Mouse (Mus musculus) ES-E14 (cell line): ENCODE results near the gene Aif1. TPM values are rescaled to one million over a fixed set of nuclear protein-coding genes. Genes with fewer than 3 reads are reported as not detected.
A peak's percentile ranks its signal among the peaks of the same experiment; 100 is the strongest.

ENCODE experiments used
- DNase-seq: peaks from one replicate; pipeline ENCODE4 v3.0.0-alpha.2; 2013; ENCODE audit warnings: low read depth, low spot score
- H3K27ac ChIP-seq: 2 replicates; pipeline ENCODE4 v1.5.1; 2012; ENCODE audit warnings: low read depth, mild to moderate bottlenecking, low read length, moderate library complexity, mixed read lengths; ENCODE audit not compliant: poor library complexity, insufficient read depth, severe bottlenecking
- H3K36me3 ChIP-seq: 2 replicates; pipeline ENCODE4 v1.6.1; 2012; ENCODE audit warnings: mild to moderate bottlenecking, low read length, moderate library complexity, mixed read lengths; ENCODE audit not compliant: control insufficient read depth, poor library complexity, insufficient read depth, severe bottlenecking
- H3K4me1 ChIP-seq, 2 experiments: fragments of 150-350 bp in 1 of 2; sonication (generic) in 1 of 2; 2 replicates each; pipeline ENCODE4 v1.6.1; 2012; ENCODE audit warnings: low read length in 2 of 2, mild to moderate bottlenecking in 1 of 2, mixed read lengths in 1 of 2; ENCODE audit not compliant: control insufficient read depth in 2 of 2, insufficient read depth in 2 of 2, poor library complexity in 1 of 2
- H3K4me3 ChIP-seq, 2 experiments: fragments of 150-350 bp in 1 of 2; sonication (generic) in 1 of 2; 2 replicates each; pipeline ENCODE4 v1.5.1; 2012; ENCODE audit warnings: low read length in 2 of 2, low read depth in 1 of 2, mild to moderate bottlenecking in 1 of 2, mixed read lengths in 1 of 2; ENCODE audit not compliant: insufficient read depth in 1 of 2, poor library complexity in 1 of 2, severe bottlenecking in 1 of 2
- H3K9ac ChIP-seq: 2 replicates; pipeline ENCODE4 v1.6.1; 2012; ENCODE audit warnings: low read depth, mild to moderate bottlenecking, low read length, mixed read lengths; ENCODE audit not compliant: poor library complexity, insufficient read depth, severe bottlenecking
- H3K9me3 ChIP-seq: fragments of 150-350 bp; sonication (generic); 2 replicates; pipeline ENCODE4 v1.6.1; 2012; ENCODE audit warnings: low read depth, mild to moderate bottlenecking, low read length; ENCODE audit not compliant: control insufficient read depth, insufficient read depth
- CHD2 ChIP-seq: IDR thresholded peaks from 2 replicates; pipeline ENCODE4 v1.6.1; 2014; ENCODE audit warnings: mild to moderate bottlenecking, low read depth, low read length, inconsistent platforms
- HCFC1 ChIP-seq: IDR thresholded peaks from 2 replicates; pipeline ENCODE4 v1.6.1; 2012; ENCODE audit warnings: low read length, inconsistent platforms, borderline replicate concordance; ENCODE audit not compliant: insufficient read depth
- MAFK ChIP-seq: IDR thresholded peaks from 2 replicates; pipeline ENCODE4 v1.6.1; 2014; ENCODE audit warnings: mild to moderate bottlenecking, low read depth, low read length, inconsistent platforms; ENCODE audit not compliant: insufficient read depth
- ZC3H11A ChIP-seq: IDR thresholded peaks from 2 replicates; pipeline ENCODE4 v1.6.1; 2012; ENCODE audit warnings: low read depth, mild to moderate bottlenecking, inconsistent platforms, low read length, borderline replicate concordance
- ZNF384 ChIP-seq: IDR thresholded peaks from 2 replicates; pipeline ENCODE4 v1.6.1; 2012; ENCODE audit warnings: low read depth, low read length, inconsistent platforms
- in situ Hi-C, 2 experiments: fragments of 600-800 bp; cut with MboI; formaldehyde crosslinking; loops; one replicate each; pipeline ENCODE4 v1.15.1; 2025; ENCODE audit warnings: low sequenced_read_pairs in 2 of 2, inconsistent platforms in 1 of 2; ENCODE audit not compliant: unreplicated experiment in 2 of 2
- total RNA-seq: library from RNA; depleted of rRNA; stranded (reverse); fragments of 300-350 nt; gene quantifications from 2 replicates; pipeline ENCODE4 v1.2.3, GENCODE M21; 2012

Gene Aif1
- total RNA-seq, 1 experiment, result not detected

GRCm38 (mm10) chr17:35210593-35210992 is 34.7 kb upstream of the Aif1 start:
- Histone ChIP-seq H3K36me3 (no peaks in the 10 kb centered on the region), H3K9me3 (no peaks in the 10 kb centered on the region), H3K4me3 (no peak overlapping the region), H3K27ac (no peak overlapping the region), H3K9ac (no peak overlapping the region), H3K4me1 (no peaks in the 10 kb centered on the region)
- TF ChIP-seq ZC3H11A, result no peak
- DNase-seq, result no peak
- in situ Hi-C loops, result no loop called here

DNA sequence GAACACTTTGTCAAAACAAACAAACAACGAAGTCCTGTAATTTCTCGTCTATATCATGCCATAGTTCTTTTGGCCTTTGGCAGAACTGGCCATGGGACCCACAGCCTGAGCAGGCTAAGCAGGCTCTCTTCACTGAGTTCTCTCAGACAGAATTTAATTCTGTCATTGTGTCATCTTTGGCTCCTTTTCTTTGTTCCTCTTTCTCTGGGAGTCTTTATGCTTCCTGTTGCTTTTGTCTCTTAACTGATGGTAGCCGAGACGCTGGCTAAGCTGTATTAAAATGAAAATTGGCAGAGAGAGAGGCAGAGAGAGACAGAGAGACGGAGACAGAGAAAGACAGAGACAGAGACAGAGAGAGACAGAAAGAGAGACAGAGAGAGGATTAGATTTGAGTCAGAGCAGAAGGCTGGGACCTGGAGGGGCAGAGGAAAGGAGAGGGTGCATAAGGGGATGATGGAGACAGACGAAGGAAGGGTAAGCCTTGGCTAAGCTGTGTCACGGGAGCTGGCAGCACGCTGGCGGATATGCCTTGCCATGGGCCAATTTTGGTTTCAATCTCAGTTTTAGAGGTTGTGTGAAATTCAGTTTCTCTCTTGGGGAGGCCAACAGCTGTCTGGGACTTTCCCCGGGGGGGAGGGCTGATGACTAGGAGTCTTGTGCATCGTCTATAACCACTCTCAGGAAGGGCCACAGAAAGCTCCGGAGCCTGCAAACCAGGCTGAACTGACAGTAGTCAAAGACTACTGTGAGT is 34.1 kb upstream of the Aif1 start:
- Histone ChIP-seq H3K9ac (no peak overlapping the region), H3K36me3 (no peaks in the 10 kb centered on the region), H3K9me3 (no peaks in the 10 kb centered on the region), H3K27ac (no peak overlapping the region), H3K4me3 (no peak overlapping the region), H3K4me1 (no peaks in the 10 kb centered on the region)
- in situ Hi-C loops, result no loop called here
- no peak for DNase-seq
- TF ChIP-seq ZNF384, result no peak
- no peak for TF ChIP-seq MAFK
- no peak for TF ChIP-seq HCFC1
- no peak for TF ChIP-seq CHD2
- no peak for TF ChIP-seq ZC3H11A

DNA sequence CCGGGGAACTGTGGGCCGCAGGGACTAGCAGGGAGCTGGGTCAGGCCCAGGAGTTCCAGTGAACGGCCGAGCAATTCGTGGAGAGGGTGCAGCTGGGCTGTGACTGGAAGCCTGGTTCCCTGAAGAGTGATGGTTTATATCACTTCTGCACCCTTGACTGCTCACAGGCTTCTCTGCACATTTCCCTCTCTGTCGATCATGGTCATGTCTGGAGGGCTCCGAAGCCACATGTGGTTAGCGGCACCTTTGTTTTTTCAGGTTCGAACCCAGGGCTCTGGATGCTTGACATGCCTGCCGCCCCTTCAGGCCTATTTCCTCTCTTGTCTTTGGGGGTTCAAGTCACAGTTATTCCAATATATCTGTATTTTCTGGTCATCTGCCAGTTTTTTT is 29.5 kb upstream of the Aif1 start:
- DNase-seq, result no peak
- H3K27ac ChIP-seq, result no peak overlapping the region
- no peak overlapping the region for H3K9ac ChIP-seq
- peak overlapping the region; percentile 20 to 54; a peak in 3 of 4 replicates for H3K4me3 ChIP-seq
- TF ChIP-seq ZNF384 (peak; percentile 44; the same call in 1 of the 2 replicates), MAFK (no peak), HCFC1 (no peak)
- no peaks in the 10 kb centered on the region for H3K4me1 ChIP-seq
- in situ Hi-C loops, result no loop called here
- H3K9me3 ChIP-seq, result no peaks in the 10 kb centered on the region
- H3K36me3 ChIP-seq, result no peaks in the 10 kb centered on the region

DNA sequence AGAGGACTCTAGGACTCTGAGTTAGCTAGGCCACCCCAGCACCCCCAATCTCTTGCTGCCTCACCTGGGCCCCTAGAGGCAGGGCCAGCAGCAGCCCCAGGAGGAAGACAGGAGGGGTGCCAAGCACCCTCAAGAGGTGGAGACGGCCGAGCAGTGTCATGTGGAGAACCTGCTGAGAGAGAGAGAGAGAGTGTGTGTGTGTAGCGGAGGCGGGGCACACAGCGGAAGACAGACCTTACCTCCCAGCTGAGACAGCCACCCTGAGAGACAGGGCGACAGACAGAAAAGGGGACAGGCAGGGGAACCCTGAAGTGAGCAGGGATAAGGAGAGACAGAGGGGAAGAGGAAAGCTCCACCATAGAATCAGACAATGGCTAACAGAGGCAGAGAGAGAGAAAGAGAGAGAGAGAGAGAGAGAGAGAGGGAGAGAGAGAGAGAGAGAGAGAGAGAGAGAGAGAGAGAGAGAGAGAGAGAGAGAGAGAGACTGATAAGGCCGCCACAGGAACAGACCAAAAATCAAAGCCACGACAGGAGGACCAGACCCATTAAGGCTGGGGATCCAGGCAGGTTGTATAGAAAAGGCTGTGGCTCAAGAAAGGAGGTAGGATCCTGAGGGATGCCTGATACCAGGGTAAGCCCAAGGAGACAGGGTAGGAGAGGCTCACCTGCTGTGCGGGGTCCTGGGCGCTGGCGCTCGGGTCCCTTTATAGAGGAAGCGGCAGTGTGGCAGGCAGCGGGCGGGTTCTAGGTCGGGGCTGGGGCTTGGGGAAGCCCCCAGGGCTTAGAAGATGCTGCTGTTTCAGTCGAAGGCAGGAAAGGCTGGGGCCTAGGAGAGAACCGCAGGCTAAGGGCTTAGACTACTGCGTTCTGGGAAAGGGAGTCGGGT is 28.9 kb upstream of the Aif1 start, which contains the start of gene Lta:
Gene Lta (minus strand): TSS at position 858 of the 886 bp plus-strand sequence.
- in situ Hi-C loops, result no loop called here
- Histone ChIP-seq H3K4me1 (no peaks in the 10 kb centered on the region), H3K9me3 (no peaks in the 10 kb centered on the region), H3K27ac (no peak within 1 kb of the TSS), H3K36me3 (no peaks in the 10 kb centered on the region), H3K4me3 (peak within 1 kb of the TSS; percentile 20 to 54; a peak in 3 of 4 replicates), H3K9ac (no peak within 1 kb of the TSS)
- no peak for DNase-seq
- no peak for TF ChIP-seq HCFC1

- H3K4me3 ChIP-seq, result no peak overlapping the region
Observed at GRCm38 (mm10) chr17:35202442-35202841, 26.6 kb upstream of the Aif1 start.

More at GRCm38 (mm10) chr17:35202442-35202841, 26.6 kb upstream of the Aif1 start:
- Histone ChIP-seq H3K9ac (no peak overlapping the region), H3K9me3 (no peaks in the 10 kb centered on the region), H3K36me3 (no peaks in the 10 kb centered on the region), H3K27ac (no peak overlapping the region), H3K4me1 (no peaks in the 10 kb centered on the region)
- in situ Hi-C loops, result no loop called here
- TF ChIP-seq CHD2 (no peak), ZC3H11A (no peak), ZNF384 (no peak), MAFK (no peak), HCFC1 (no peak)
- DNase-seq, result no peak
